Comparison of ENCODE assay signal across 20 mouse cellular contexts in the genomic region with DNA sequence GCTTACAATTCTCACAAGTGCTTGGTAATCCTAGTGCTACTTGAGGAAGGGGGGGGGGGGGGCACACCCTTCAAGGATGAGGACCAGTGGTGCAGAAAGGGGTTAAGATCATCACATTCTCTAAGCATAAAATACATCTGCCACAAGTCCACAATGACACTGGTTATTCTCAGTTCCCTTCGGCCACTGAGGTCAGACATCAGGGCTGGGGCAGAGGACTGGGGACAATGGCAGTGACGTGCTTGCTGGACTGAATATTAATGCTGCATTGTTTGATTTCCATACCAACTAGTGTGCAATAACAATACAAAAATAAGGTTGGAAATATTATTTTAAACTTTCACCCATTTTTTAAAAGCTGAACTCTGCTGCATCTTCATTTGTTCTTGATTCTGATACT.
DNase-seq lines count a peak whose midpoint lies in the region; ATAC-seq and TF ChIP-seq lines count a peak whose summit lies in the region.
"Had no signal": no experiment of that assay in that cellular context is flagged by ENCODE, and none has a peak within 500 bp of the region (broad histone marks: within the 10 kb centered on the region; RNA-seq: fewer than 3 reads in every experiment).

No protein-coding gene starts in this region.

- no peaks in the 10 kb centered on the region for H3K9me3 ChIP-seq in midbrain, embryonic 10.5 days (replicated peaks)
- no peaks in the 10 kb centered on the region for H3K9me3 ChIP-seq in midbrain, postnatal 0 days (ENCODE audit: low read length)
- H3K9me3 ChIP-seq in hindbrain, embryonic 16.5 days (ENCODE audit: control insufficient read depth, low read length): no peaks in the 10 kb centered on the region
- no peaks in the 10 kb centered on the region for H3K9me3 ChIP-seq in intestine, embryonic 15.5 days
- H3K9me3 ChIP-seq: heart, embryonic 15.5 days; limb, embryonic 13.5 days; stomach, embryonic 15.5 days had no signal

- DNase-seq in midbrain, embryonic 10.5 days (ENCODE audit: low spot score): peak; percentile 14
- no peak for DNase-seq in midbrain, postnatal 0 days (ENCODE audit: low spot score)
- peak; percentile 37 for DNase-seq in embryo, embryonic 10.5 days (ENCODE audit: low spot score)
- DNase-seq in retina, postnatal 1 day: peak; percentile 3
- DNase-seq in urinary bladder, postnatal 4 days (ENCODE audit: low spot score in 2 of 2): no peak
- DNase-seq: adrenal gland, adult 2 months; cerebellum, adult 18-20 months; gastrocnemius, adult 2 months; kidney, adult 8-10 months; kidney, postnatal 25 days; layer of hippocampus, adult 9-11 months; right cerebral cortex, postnatal 14 days had no signal

- WGBS in midbrain, embryonic 10.5 days: 25% methylated on average over 2 of the region's 2 CpGs
- 36% methylated on average over 2 of the region's 2 CpGs for WGBS in midbrain, postnatal 0 days
- WGBS in hindbrain, embryonic 16.5 days: 21% methylated on average over 2 of the region's 2 CpGs
- WGBS in intestine, embryonic 15.5 days: 80% methylated on average over 2 of the region's 2 CpGs

- H3K4me2 ChIP-seq in midbrain, postnatal 0 days (ENCODE audit: low read depth, low read length, poor library complexity, severe bottlenecking): no peak overlapping the region
- no peak overlapping the region for H3K4me2 ChIP-seq in hindbrain, embryonic 16.5 days (ENCODE audit: low read length)
- no peak overlapping the region for H3K4me2 ChIP-seq in intestine, embryonic 15.5 days (replicated peaks)
- H3K4me2 ChIP-seq: heart, embryonic 15.5 days; limb, embryonic 13.5 days; stomach, embryonic 15.5 days had no signal

- H3K36me3 ChIP-seq in midbrain, embryonic 10.5 days: no peaks in the 10 kb centered on the region
- H3K36me3 ChIP-seq in midbrain, postnatal 0 days (ENCODE audit: insufficient read depth, low read length): no peaks in the 10 kb centered on the region
- no peaks in the 10 kb centered on the region for H3K36me3 ChIP-seq in hindbrain, embryonic 16.5 days (ENCODE audit: control insufficient read depth, insufficient read depth, low read length)
- H3K36me3 ChIP-seq in intestine, embryonic 15.5 days: no peaks in the 10 kb centered on the region
- H3K36me3 ChIP-seq: heart, embryonic 15.5 days; limb, embryonic 13.5 days; stomach, embryonic 15.5 days had no signal

- peaks cover 9% of the 10 kb centered on the region for H3K4me1 ChIP-seq in midbrain, embryonic 10.5 days
- H3K4me1 ChIP-seq in midbrain, postnatal 0 days (ENCODE audit: insufficient read depth, low read length): no peaks in the 10 kb centered on the region
- H3K4me1 ChIP-seq in hindbrain, embryonic 16.5 days (ENCODE audit: control insufficient read depth, insufficient read depth, low read depth, low read length): no peaks in the 10 kb centered on the region; the same call in 1 of the 2 replicates
- H3K4me1 ChIP-seq in intestine, embryonic 15.5 days (replicated peaks): no peaks in the 10 kb centered on the region
- H3K4me1 ChIP-seq: heart, embryonic 15.5 days; limb, embryonic 13.5 days; stomach, embryonic 15.5 days had no signal

- TF ChIP-seq CTCF in midbrain, postnatal 0 days (IDR thresholded peaks at IDR 0.05): no peak

- H3K27ac ChIP-seq in midbrain, embryonic 10.5 days (replicated peaks): no peak overlapping the region
- no peak overlapping the region for H3K27ac ChIP-seq in midbrain, postnatal 0 days (ENCODE audit: low read depth, low read length)
- no peak overlapping the region for H3K27ac ChIP-seq in hindbrain, embryonic 16.5 days (ENCODE audit: low read depth, low read length)
- H3K27ac ChIP-seq in intestine, embryonic 15.5 days: no peak overlapping the region
- H3K27ac ChIP-seq: gastrocnemius, adult 2 months; heart, embryonic 15.5 days; limb, embryonic 13.5 days; liver, embryonic 14.5 days; stomach, embryonic 15.5 days had no signal

- no peak for ATAC-seq in midbrain, postnatal 0 days (ENCODE audit: low FRiP score)
- peak; percentile 58; the same call in 1 of the 2 replicates for ATAC-seq in hindbrain, embryonic 16.5 days
- no peak for ATAC-seq in intestine, embryonic 15.5 days

- no peak overlapping the region for H3K4me3 ChIP-seq in midbrain, embryonic 10.5 days
- H3K4me3 ChIP-seq in midbrain, postnatal 0 days (ENCODE audit: low read depth, low read length): no peak overlapping the region
- H3K4me3 ChIP-seq in hindbrain, embryonic 16.5 days (ENCODE audit: low read length): no peak overlapping the region
- no peak overlapping the region for H3K4me3 ChIP-seq in intestine, embryonic 15.5 days (replicated peaks)
- H3K4me3 ChIP-seq: erythroblast, embryonic 14.5 days; gastrocnemius, adult 2 months; heart, embryonic 15.5 days; limb, embryonic 13.5 days; myocyte; stomach, embryonic 15.5 days had no signal

- no peak overlapping the region for H3K9ac ChIP-seq in midbrain, postnatal 0 days (replicated peaks; ENCODE audit: low read length, poor library complexity, severe bottlenecking)
- H3K9ac ChIP-seq in hindbrain, embryonic 16.5 days (ENCODE audit: low read depth, low read length): no peak overlapping the region
- H3K9ac ChIP-seq in intestine, embryonic 15.5 days: no peak overlapping the region
- H3K9ac ChIP-seq: heart, embryonic 15.5 days; limb, embryonic 13.5 days; liver, embryonic 14.5 days; stomach, embryonic 15.5 days had no signal

- H3K27me3 ChIP-seq in midbrain, embryonic 10.5 days (ENCODE audit: low read depth, poor library complexity, severe bottlenecking): no peaks in the 10 kb centered on the region
- no peaks in the 10 kb centered on the region for H3K27me3 ChIP-seq in midbrain, postnatal 0 days (ENCODE audit: insufficient read depth, low read length)
- H3K27me3 ChIP-seq in hindbrain, embryonic 16.5 days (replicated peaks; ENCODE audit: control insufficient read depth, insufficient read depth, low read length): no peaks in the 10 kb centered on the region
- H3K27me3 ChIP-seq in intestine, embryonic 15.5 days (replicated peaks): no peaks in the 10 kb centered on the region
- H3K27me3 ChIP-seq: heart, embryonic 15.5 days; stomach, embryonic 15.5 days had no signal

Comparison
In these comparisons a context has a peak if more than half of its experiments do, and no peak if none do; other contexts are left out.
1. DNase-seq: peak in midbrain, embryonic 10.5 days (single experiment), embryo, embryonic 10.5 days (single experiment) and retina, postnatal 1 day (single experiment); none in midbrain, postnatal 0 days (single experiment) and urinary bladder, postnatal 4 days (0 of 2).